Mouse (Mus musculus): Measurements from ENCODE around the gene Fam187a. TPM values are rescaled to one million over a fixed set of nuclear protein-coding genes. Genes with fewer than 3 reads are reported as not detected.

Fam187a gene
- not detected in 2 replicates for polyA plus RNA-seq (2012; rRNA removed; ENCODE audit: low replicate concordance)

DNA sequence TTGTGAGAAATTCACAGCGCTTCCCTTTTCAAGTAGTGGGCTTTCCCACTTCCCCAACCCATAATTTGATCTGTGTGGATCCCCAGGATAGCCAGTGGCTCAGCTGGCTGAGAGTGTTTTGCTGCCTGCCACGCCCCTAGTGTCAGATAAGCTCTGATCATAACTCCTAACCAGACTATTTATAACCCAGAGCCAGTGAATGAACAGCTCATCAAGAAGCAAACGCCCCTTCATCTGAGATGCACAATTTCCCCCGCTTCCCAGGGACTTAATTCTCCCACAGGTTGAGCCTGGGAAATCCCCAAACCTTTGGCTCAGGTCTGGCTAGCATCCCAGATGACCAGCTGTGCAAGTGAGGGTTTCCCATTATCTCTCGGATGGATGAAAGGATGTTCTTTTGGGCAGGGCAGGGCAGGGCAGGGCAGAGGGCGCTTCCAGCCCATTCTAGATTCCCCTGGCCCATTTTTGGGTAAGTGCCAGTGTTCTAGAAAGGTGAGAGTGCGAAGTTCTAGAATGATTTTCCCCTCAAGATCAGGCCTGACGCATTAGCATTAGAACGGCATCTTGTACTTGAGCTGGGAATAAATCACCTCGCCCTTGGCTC lies at the start of gene Fam187a:
Gene Fam187a, plus strand, starts transcription at position 554 of the 604 bp plus-strand sequence.

DNA sequence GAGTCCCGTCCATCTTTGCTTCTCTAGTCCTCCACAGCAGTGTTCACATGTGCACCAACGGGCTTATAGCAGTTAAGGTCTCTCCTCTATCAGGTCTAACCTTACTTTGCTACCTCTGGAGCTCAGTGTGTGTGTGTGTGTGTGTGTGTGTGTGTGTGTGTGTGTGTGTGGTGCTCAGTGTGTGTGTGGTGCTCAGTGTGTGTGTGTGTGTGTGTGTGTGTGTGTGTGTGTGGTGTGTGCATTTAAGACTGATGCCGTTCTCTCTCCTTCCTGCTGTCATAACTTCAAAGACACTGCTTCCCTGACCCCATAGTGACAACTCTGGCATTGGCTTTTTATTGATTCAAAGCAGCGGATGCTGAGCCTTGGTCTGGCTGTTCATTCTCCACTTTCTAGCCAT lies 49.4 kb upstream of the Fam187a start, which contains the start of gene Higd1b:
Gene Higd1b, plus strand, starts transcription at position 301 of the 400 bp plus-strand sequence.

DNA sequence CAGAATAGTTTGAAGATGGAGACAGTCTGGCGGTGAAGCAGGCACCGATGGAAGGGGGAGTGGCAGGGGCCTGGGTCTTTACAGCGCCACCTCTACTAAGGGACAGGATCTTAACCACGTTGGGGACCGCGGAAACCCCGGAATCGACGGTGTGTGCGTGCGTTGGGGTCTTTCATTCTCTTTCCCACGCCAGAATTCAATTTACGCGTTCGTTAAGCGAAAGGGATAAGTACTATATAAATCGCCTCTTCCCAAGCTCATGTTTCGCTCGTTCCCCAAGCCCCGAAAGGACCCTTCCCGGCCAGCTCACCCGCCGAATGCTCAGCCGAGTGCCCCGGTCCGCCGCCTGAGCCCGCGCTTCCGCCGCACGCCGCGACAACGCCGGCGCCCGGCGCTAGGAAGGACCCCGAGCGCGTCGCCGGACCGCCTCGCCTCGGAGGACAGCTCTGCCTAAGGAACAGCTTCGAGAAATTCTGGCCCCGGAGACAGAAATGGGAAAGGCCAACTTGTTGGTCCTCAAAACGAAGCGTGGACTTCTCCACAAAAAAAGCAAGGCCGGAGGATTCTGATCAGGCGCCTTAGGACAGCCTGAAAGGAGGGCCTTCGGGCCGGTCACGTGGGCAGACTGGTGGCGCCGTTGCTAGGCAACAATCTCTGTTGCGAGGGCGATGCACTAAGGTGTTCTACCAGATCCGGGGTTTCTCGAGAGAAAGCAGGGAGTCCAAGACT lies 4.2 kb upstream of the Fam187a start, which contains the start of the genes Eftud2 and Ccdc103:
Gene Eftud2, minus strand, starts transcription at position 401 of the 729 bp plus-strand sequence.
Gene Ccdc103, plus strand, starts transcription at position 620 of the 729 bp plus-strand sequence.

DNA sequence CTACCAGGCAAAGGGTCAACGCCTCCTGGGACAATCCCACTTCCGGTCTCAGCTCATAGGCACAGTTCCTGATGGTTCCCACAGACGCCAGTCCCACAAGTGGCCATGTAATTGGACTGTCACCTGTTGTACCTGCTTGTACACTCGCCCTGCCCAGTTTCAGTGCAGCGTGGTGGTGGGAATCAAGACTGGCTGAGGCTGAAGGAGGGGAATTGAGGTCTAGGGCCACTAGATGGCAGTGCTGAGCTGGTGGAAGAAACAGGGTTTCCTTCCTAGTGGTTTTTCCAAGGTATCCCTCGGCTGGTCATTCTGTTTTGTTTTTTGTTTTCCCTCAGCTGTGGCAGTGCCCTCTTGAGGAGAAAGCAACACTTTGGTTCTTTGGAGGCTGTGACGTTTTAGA lies 15.8 kb downstream of the Fam187a start, which contains the start of gene Gfap:
Gene Gfap, minus strand, starts transcription at position 150 of the 400 bp plus-strand sequence.

GRCm38 (mm10) chr11:102924557-102925350 lies 39.8 kb downstream of the Fam187a start, which contains the start of gene Kif18b:
Gene Kif18b, minus strand, starts transcription at chr11:102925124.

Other genes with a start within 250 kb of the Fam187a start
- not detected in 2 replicates for gene Meioc, start 221.5 kb upstream of the Fam187a start, polyA plus RNA-seq (2012; rRNA removed; ENCODE audit: low replicate concordance)
- gene Ccdc43, start 187.4 kb upstream of the Fam187a start, polyA plus RNA-seq (2012; rRNA removed; ENCODE audit: low replicate concordance): 9.4 and 9.5 TPM in 2 replicates
- gene Adam11, start 123.7 kb upstream of the Fam187a start, polyA plus RNA-seq (2012; rRNA removed; ENCODE audit: low replicate concordance): 4.0 and 13.2 TPM in 2 replicates
- 26.2 and 29.0 TPM in 2 replicates for gene Gjc1, start 65.5 kb upstream of the Fam187a start, polyA plus RNA-seq (2012; rRNA removed; ENCODE audit: low replicate concordance)
- gene Higd1b, start 49.3 kb upstream of the Fam187a start, polyA plus RNA-seq (2012; rRNA removed; ENCODE audit: low replicate concordance): 18.1 and 21.9 TPM in 2 replicates
- gene Eftud2, start 4.2 kb upstream of the Fam187a start, polyA plus RNA-seq (2012; rRNA removed; ENCODE audit: low replicate concordance): 68.8 and 102 TPM in 2 replicates
- gene Ccdc103, start 4.0 kb upstream of the Fam187a start, polyA plus RNA-seq (2012; rRNA removed; ENCODE audit: low replicate concordance): 0.10 and 0.22 TPM in 2 replicates
- 0.06 and 2.0 TPM in 2 replicates for gene Gfap, start 15.7 kb downstream of the Fam187a start, polyA plus RNA-seq (2012; rRNA removed; ENCODE audit: low replicate concordance)
- 0.70 and 5.4 TPM in 2 replicates for gene Kif18b, start 40.0 kb downstream of the Fam187a start, polyA plus RNA-seq (2012; rRNA removed; ENCODE audit: low replicate concordance)
- gene C1ql1, start 61.5 kb downstream of the Fam187a start, polyA plus RNA-seq (2012; rRNA removed; ENCODE audit: low replicate concordance): 1.4 TPM in 1 of 2 replicates, not detected in the other
- gene Nmt1, start 143.0 kb downstream of the Fam187a start, polyA plus RNA-seq (2012; rRNA removed; ENCODE audit: low replicate concordance): 62.6 and 79.6 TPM in 2 replicates
- gene Dcakd, start 143.2 kb downstream of the Fam187a start, polyA plus RNA-seq (2012; rRNA removed; ENCODE audit: low replicate concordance): 73.9 and 113 TPM in 2 replicates
- 17.3 and 39.0 TPM in 2 replicates for gene Plcd3, start 216.5 kb downstream of the Fam187a start, polyA plus RNA-seq (2012; rRNA removed; ENCODE audit: low replicate concordance)
- gene Acbd4, start 216.5 kb downstream of the Fam187a start, polyA plus RNA-seq (2012; rRNA removed; ENCODE audit: low replicate concordance): 112 and 241 TPM in 2 replicates
- gene Hexim1, start 231.1 kb downstream of the Fam187a start, polyA plus RNA-seq (2012; rRNA removed; ENCODE audit: low replicate concordance): 19.2 and 30.7 TPM in 2 replicates
- 6.4 and 7.4 TPM in 2 replicates for gene Hexim2, start 247.3 kb downstream of the Fam187a start, polyA plus RNA-seq (2012; rRNA removed; ENCODE audit: low replicate concordance)

Data from subcutaneous adipose tissue, adult 2 months (tissue).